Mouse (Mus musculus) thymus, adult 2 months (tissue): ENCODE data around the gene Procr. TPM values are rescaled to one million over a fixed set of nuclear protein-coding genes. Genes with fewer than 3 reads are reported as not detected.

Experiments
- DNase-seq: peaks from one replicate; pipeline ENCODE4 v3.0.0; 2021
- H3K27ac ChIP-seq: fragments of 200-500 bp; 2 replicates; pipeline ENCODE4 v1.5.1; 2012; ENCODE audit warnings: low read length, control low read depth; ENCODE audit not compliant: control insufficient read depth, insufficient read depth
- H3K27me3 ChIP-seq: fragments of 200-500 bp; 2 replicates; pipeline ENCODE4 v1.6.1; 2012; ENCODE audit warnings: mild to moderate bottlenecking, low read length, moderate library complexity, mixed read lengths; ENCODE audit not compliant: control insufficient read depth, insufficient read depth
- H3K36me3 ChIP-seq: fragments of 200-500 bp; 2 replicates; pipeline ENCODE4 v1.6.1; 2012; ENCODE audit warnings: mild to moderate bottlenecking, low read length, moderate library complexity; ENCODE audit not compliant: control insufficient read depth, insufficient read depth
- H3K4me1 ChIP-seq: fragments of 200-500 bp; replicated peaks from 2 replicates; pipeline ENCODE4 v1.6.1; 2012; ENCODE audit warnings: low read length; ENCODE audit not compliant: control insufficient read depth, insufficient read depth
- H3K4me3 ChIP-seq: fragments of 200-500 bp; 2 replicates; pipeline ENCODE4 v1.5.1; 2012; ENCODE audit warnings: mild to moderate bottlenecking, low read length, control low read depth, moderate library complexity; ENCODE audit not compliant: control insufficient read depth, insufficient read depth
- CTCF ChIP-seq: fragments of 200-500 bp; IDR thresholded peaks from 2 replicates; pipeline ENCODE4 v1.5.1; 2012; ENCODE audit warnings: mild to moderate bottlenecking, control low read depth, low read length, moderate library complexity, borderline replicate concordance; ENCODE audit not compliant: control insufficient read depth, poor library complexity, insufficient read depth; ENCODE audit errors: extremely low read depth
- POLR2A ChIP-seq: fragments of 200-500 bp; IDR thresholded peaks from 2 replicates; pipeline ENCODE4 v1.6.1; 2012; ENCODE audit warnings: mild to moderate bottlenecking, low read length, control low read depth, moderate library complexity; ENCODE audit not compliant: control insufficient read depth, poor library complexity, insufficient read depth; ENCODE audit errors: extremely low read depth
- WGBS: fragments of 180-500 bp; shearing (Covaris S2); methylation state at CpG from one replicate; pipeline ENCODE4 v1.1.7; 2018; 5-methylcytosine and 5-hydroxymethylcytosine counted together
- polyA plus RNA-seq: library from polyadenylated mRNA; depleted of rRNA; stranded (reverse); fragments of >200 nt; gene quantifications from 2 replicates; pipeline ENCODE4 v1.2.3, GENCODE M21; 2012; rRNA removed

Procr gene
- polyA plus RNA-seq, 1 experiment = 4.7 TPM

- TF ChIP-seq POLR2A (no peak), CTCF (no peak)
- Histone ChIP-seq H3K27ac (no peak overlapping the region), H3K27me3 (no peaks in the 10 kb centered on the region), H3K4me1 (no peaks in the 10 kb centered on the region), H3K4me3 (no peak overlapping the region), H3K36me3 (no peaks in the 10 kb centered on the region)
- 98% methylated on average over 12 of the region's 12 CpGs for WGBS
- DNase-seq = no peak
Measured at GRCm38 (mm10) chr2:155794674-155795445, 43.9 kb downstream of the Procr start.

DNA sequence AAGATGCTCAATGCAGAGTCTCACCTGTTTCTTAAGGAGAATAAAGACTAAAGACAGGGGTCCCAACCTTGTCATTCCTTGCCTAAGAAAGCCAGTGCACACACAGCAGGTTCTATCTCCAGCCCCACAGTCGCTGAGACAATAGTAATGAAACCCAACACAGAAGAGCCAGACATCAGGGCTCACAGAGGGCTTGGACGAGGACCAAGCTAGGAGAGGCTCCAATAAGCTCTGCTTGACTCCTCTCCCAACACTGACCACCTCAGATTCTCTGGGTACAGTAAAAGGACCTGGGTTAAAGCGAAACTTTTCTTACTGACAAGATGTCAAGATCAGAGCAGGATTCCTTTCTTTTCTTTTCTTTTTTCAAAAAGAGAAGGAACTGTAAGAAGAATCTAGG is 47.7 kb downstream of the Procr start:
- no peaks in the 10 kb centered on the region for H3K36me3 ChIP-seq
- WGBS = 62% methylated on average over 3 of the region's 3 CpGs
- DNase-seq = no peak
- TF ChIP-seq CTCF (no peak), POLR2A (no peak)
- no peaks in the 10 kb centered on the region for H3K27me3 ChIP-seq
- H3K27ac ChIP-seq = no peak overlapping the region
- H3K4me3 ChIP-seq = no peak overlapping the region
- H3K4me1 ChIP-seq = no peaks in the 10 kb centered on the region

GRCm38 (mm10) chr2:155802761-155803160 is 51.8 kb downstream of the Procr start:
- DNase-seq = peak; percentile 29
- Histone ChIP-seq H3K4me1 (no peaks in the 10 kb centered on the region), H3K27ac (no peak overlapping the region), H3K4me3 (no peak overlapping the region), H3K27me3 (no peaks in the 10 kb centered on the region), H3K36me3 (no peaks in the 10 kb centered on the region)
- WGBS = 70% methylated on average over 3 of the region's 3 CpGs
- TF ChIP-seq CTCF (no peak), POLR2A (no peak)

DNA sequence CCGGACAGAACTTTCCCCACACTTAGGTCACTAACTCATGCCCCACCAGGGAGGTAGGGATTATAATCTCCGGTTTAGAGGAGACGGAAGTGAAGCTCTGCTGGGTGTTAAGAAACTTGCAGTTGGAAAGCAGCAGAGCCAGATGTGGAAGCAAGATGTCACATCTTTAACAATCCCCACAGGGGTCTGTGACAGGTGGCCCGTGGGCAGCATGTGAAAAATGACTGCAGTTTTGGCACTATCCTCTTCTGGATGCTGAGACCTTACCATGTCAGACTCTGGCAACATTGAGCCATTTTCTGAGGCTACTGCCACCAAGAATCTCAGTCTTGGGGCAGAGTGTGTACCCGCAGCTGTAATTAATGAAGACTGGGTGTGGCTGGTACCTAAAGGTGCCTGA is 53.1 kb downstream of the Procr start:
- no peaks in the 10 kb centered on the region for H3K27me3 ChIP-seq
- DNase-seq = no peak
- H3K4me3 ChIP-seq = no peak overlapping the region
- no peaks in the 10 kb centered on the region for H3K4me1 ChIP-seq
- H3K27ac ChIP-seq = no peak overlapping the region
- TF ChIP-seq POLR2A (no peak), CTCF (no peak)
- WGBS = 78% methylated on average over 5 of the region's 5 CpGs
- no peaks in the 10 kb centered on the region for H3K36me3 ChIP-seq

Other genes starting within 250 kb of the Procr start
- gene Acss2, start 233.2 kb upstream of the Procr start, polyA plus RNA-seq = 56.0 and 59.8 TPM in 2 replicates
- gene Ggt7, start 232.9 kb upstream of the Procr start, polyA plus RNA-seq = 35.1 and 42.8 TPM in 2 replicates
- gene Gss, start 158.3 kb upstream of the Procr start, polyA plus RNA-seq = 20.6 and 23.2 TPM in 2 replicates
- 0.09 and 1.0 TPM in 2 replicates for gene Myh7b, start 139.9 kb upstream of the Procr start, polyA plus RNA-seq
- 489 and 518 TPM in 2 replicates for gene Trpc4ap, start 58.7 kb upstream of the Procr start, polyA plus RNA-seq
- gene Edem2, start 21.6 kb upstream of the Procr start, polyA plus RNA-seq = 55.8 and 58.6 TPM in 2 replicates
- gene Gm17581, start 15.3 kb upstream of the Procr start, polyA plus RNA-seq = not detected in 2 replicates
- gene Mmp24, start 24.2 kb downstream of the Procr start, polyA plus RNA-seq = 0.08 and 0.09 TPM in 2 replicates
- gene BC029722, start 68.3 kb downstream of the Procr start, polyA plus RNA-seq = 37.5 and 40.3 TPM in 2 replicates
- gene Eif6, start 75.8 kb downstream of the Procr start, polyA plus RNA-seq = 169 and 174 TPM in 2 replicates
- gene Fam83c, start 83.7 kb downstream of the Procr start, polyA plus RNA-seq = 0.08 and 0.14 TPM in 2 replicates
- gene Uqcc1, start 179.2 kb downstream of the Procr start, polyA plus RNA-seq = 26.5 and 30.0 TPM in 2 replicates
- gene Gm15557, start 189.6 kb downstream of the Procr start, polyA plus RNA-seq = not detected in 2 replicates
- gene Gdf5, start 194.2 kb downstream of the Procr start, polyA plus RNA-seq = 0.23 and 0.31 TPM in 2 replicates
- gene Cep250, start 205.3 kb downstream of the Procr start, polyA plus RNA-seq = 31.6 and 36.7 TPM in 2 replicates